Mouse (Mus musculus) liver, embryonic 14.5 days (tissue): ENCODE data around the gene Gm11213.

Source experiments
- CTCF ChIP-seq: IDR thresholded peaks from 2 replicates; pipeline ENCODE4 v1.5.1; 2016; ENCODE audit warnings: antibody characterized with exemption, low read depth, control low read depth
- EP300 ChIP-seq: IDR thresholded peaks from 2 replicates; pipeline ENCODE4 v1.6.1; 2016; ENCODE audit warnings: antibody characterized with exemption, low read depth

DNA sequence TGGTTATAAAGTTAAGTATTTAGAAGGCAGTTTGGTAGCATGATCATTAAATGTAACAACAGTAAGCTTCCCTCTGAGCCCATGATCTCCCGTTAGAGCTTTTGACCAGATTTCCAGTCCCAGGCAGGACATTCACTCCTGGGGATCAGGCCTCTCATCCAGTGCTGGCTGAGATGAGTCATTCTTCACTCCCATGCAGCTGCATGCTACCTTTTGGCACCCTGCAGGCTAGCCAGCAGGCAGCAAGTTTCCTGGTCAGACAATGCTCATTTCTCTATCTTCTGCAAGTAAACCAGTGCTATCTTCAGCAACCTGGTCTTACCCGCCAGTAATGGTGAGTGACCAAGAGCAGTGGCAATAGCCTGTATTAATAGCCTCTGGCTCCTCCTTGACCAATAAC, 28.1 kb upstream of the Gm11213 start:
- no peak for TF ChIP-seq EP300
- no peak for TF ChIP-seq CTCF
